Mouse (Mus musculus) kidney, postnatal 14 days (tissue): ENCODE measurements at regions not wholly inside any gene's neighbourhood (a gene's known extent, or its start where the extent isn't known, plus 50 kb on each side); places are given as distances from the start of the nearest gene placed in this dataset.

Source experiments
- DNase-seq: peaks from one replicate; pipeline ENCODE4 v3.0.0; 2022; ENCODE audit warnings: mixed read lengths

GRCm38 (mm10) chr15:62233154-62233553, 1310.3 kb upstream of the A1bg start:
- DNase-seq = no peak

- DNase-seq = no peak
Observed at GRCm38 (mm10) chr15:62231709-62232108, 1308.9 kb upstream of the A1bg start.

GRCm38 (mm10) chr15:62230773-62231172, 1308.0 kb upstream of the A1bg start:
- no peak for DNase-seq

- no peak for DNase-seq
Observed at GRCm38 (mm10) chr15:62229491-62230283, 1306.9 kb upstream of the A1bg start.

- DNase-seq = no peak
Observed at GRCm38 (mm10) chr15:62229023-62229422, 1306.2 kb upstream of the A1bg start.

GRCm38 (mm10) chr15:62224798-62225197, 1302.0 kb upstream of the A1bg start:
- DNase-seq = no peak

- DNase-seq = no peak
Observed at GRCm38 (mm10) chr15:62224191-62224590, 1301.4 kb upstream of the A1bg start.

GRCm38 (mm10) chr15:62223156-62223840, 1300.5 kb upstream of the A1bg start:
- no peak for DNase-seq

- no peak for DNase-seq
Observed at GRCm38 (mm10) chr15:62222731-62223130, 1299.9 kb upstream of the A1bg start.

- no peak for DNase-seq
Observed at GRCm38 (mm10) chr15:62222201-62222600, 1299.4 kb upstream of the A1bg start.

GRCm38 (mm10) chr15:62221024-62221819, 1298.4 kb upstream of the A1bg start:
- no peak for DNase-seq

GRCm38 (mm10) chr15:62220620-62221019, 1297.8 kb upstream of the A1bg start:
- no peak for DNase-seq

GRCm38 (mm10) chr15:62219934-62220540, 1297.2 kb upstream of the A1bg start:
- no peak for DNase-seq

- DNase-seq = no peak
Observed at GRCm38 (mm10) chr15:62218346-62219080, 1295.7 kb upstream of the A1bg start.

GRCm38 (mm10) chr15:62216688-62217477, 1294.1 kb upstream of the A1bg start:
- peak; percentile 22 for DNase-seq

- DNase-seq = no peak
Observed at GRCm38 (mm10) chr15:62215616-62216398, 1293.0 kb upstream of the A1bg start.

- DNase-seq = no peak
Observed at GRCm38 (mm10) chr15:62214300-62214699, 1291.5 kb upstream of the A1bg start.

- no peak for DNase-seq
Observed at GRCm38 (mm10) chr15:62212283-62212910, 1289.6 kb upstream of the A1bg start.

GRCm38 (mm10) chr15:62209881-62210481, 1287.2 kb upstream of the A1bg start:
- peak; percentile 43 for DNase-seq

GRCm38 (mm10) chr15:62209296-62209695, 1286.5 kb upstream of the A1bg start:
- no peak for DNase-seq
